41 mouse cellular contexts compared by ENCODE assay signal in the genomic region with DNA sequence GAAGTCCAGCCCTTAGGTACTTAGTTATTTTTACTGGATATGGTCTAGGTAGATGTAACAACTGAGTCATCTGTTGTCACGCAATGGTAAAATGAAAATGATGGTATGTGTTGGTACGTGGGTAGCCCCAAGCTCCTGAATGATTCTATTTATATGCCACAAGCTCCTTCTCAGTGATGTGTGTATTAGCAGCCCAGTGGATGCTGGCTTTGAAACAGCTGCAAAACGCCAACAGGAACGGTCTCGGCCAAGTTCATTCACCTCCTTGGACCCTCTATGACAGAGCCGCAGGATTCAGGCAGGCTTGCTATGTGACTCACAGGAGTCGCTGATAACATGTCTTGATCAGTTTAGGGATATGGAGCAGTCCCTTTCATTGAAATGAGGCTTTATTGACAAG. TPM values are rescaled to one million over a fixed set of nuclear protein-coding genes. Genes with fewer than 3 reads are reported as not detected.
DNase-seq lines count a peak whose midpoint lies in the region; ATAC-seq and TF ChIP-seq lines count a peak whose summit lies in the region.
"Had no signal": no experiment of that assay in that cellular context is flagged by ENCODE, and none has a peak within 500 bp of the region (broad histone marks: within the 10 kb centered on the region; RNA-seq: fewer than 3 reads in every experiment).

No protein-coding gene starts in this region.

- WGBS in limb, embryonic 15.5 days = 69% methylated on average over 7 of the region's 7 CpGs

- no peaks in the 10 kb centered on the region for H3K9me3 ChIP-seq in limb, embryonic 15.5 days
- H3K9me3 ChIP-seq: limb, embryonic 13.5 days; liver, embryonic 12.5 days; stomach, embryonic 15.5 days had no signal

- no peak for TF ChIP-seq CTCF in left cerebral cortex, adult 2 months (IDR thresholded peaks at IDR 0.05)
- TF ChIP-seq CTCF in embryonic fibroblast, embryonic 13.5 days (IDR thresholded peaks at IDR 0.05; ENCODE audit: borderline replicate concordance, insufficient read depth, low read length) = no peak

- H3K27me3 ChIP-seq in limb, embryonic 15.5 days = no peaks in the 10 kb centered on the region
- H3K27me3 ChIP-seq: embryonic facial prominence, embryonic 13.5 days; liver, embryonic 12.5 days; stomach, embryonic 15.5 days had no signal

- H3K4me2 ChIP-seq in limb, embryonic 15.5 days = no peak overlapping the region
- H3K4me2 ChIP-seq: embryonic facial prominence, embryonic 13.5 days; limb, embryonic 13.5 days; liver, embryonic 12.5 days; stomach, embryonic 15.5 days had no signal

- peak; percentile 19 to 25 for DNase-seq in heart, adult 18-20 months
- no peak for DNase-seq in heart, postnatal 36 days
- no peak for DNase-seq in left cerebral cortex, adult 2 months (ENCODE audit: extremely low spot score in 1 of 2, low spot score in 2 of 2)
- DNase-seq in left cerebral cortex, adult 9 months (ENCODE audit: low spot score in 2 of 2) = no peak
- DNase-seq in cerebellum, adult 9-11 months = no peak
- DNase-seq: adrenal gland, postnatal 25 days; cerebellum, adult 9-10 months; embryo, embryonic 11 days; gastrocnemius, adult 2 months; gastrocnemius, postnatal 36 days; heart, postnatal 14 days; kidney, adult 9 months; kidney, postnatal 14 days; layer of hippocampus, postnatal 36 days; liver, postnatal 0 days; lung, postnatal 36 days; midbrain, embryonic 14.5 days; retina, postnatal 1 day; right cerebral cortex, postnatal 14 days had no signal

- no peaks in the 10 kb centered on the region; the same call in 1 of the 2 replicates for H3K36me3 ChIP-seq in limb, embryonic 15.5 days
- H3K36me3 ChIP-seq: liver, embryonic 12.5 days; stomach, embryonic 15.5 days had no signal

- H3K4me1 ChIP-seq in embryonic fibroblast, embryonic 13.5 days (ENCODE audit: control insufficient read depth, insufficient read depth, low read length) = peaks cover 8% of the 10 kb centered on the region
- peaks cover 5% of the 10 kb centered on the region; the same call in 1 of the 2 replicates for H3K4me1 ChIP-seq in limb, embryonic 15.5 days
- H3K4me1 ChIP-seq: liver, embryonic 12.5 days; megakaryocyte, embryonic 14.5 days; stomach, embryonic 15.5 days had no signal

- intact Hi-C loops in heart, postnatal 36 days (cut with DNase I) = loop anchor here (10.0 kb wide), 1 partner anchor 135 kb away; no protein-coding TSS in a partner anchor
- intact Hi-C loops in left cerebral cortex, adult 2 months (cut with DNase I) = loop anchor here (10.0 kb wide), 1 partner anchor 1695 kb away; no protein-coding TSS in a partner anchor

- no peak for TF ChIP-seq POLR2A in embryonic fibroblast, embryonic 13.5 days (IDR thresholded peaks at IDR 0.05; ENCODE audit: low read depth, low read length)

- H3K4me3 ChIP-seq in left cerebral cortex, adult 2 months = no peak overlapping the region
- H3K4me3 ChIP-seq in embryonic fibroblast, embryonic 13.5 days (ENCODE audit: insufficient read depth, low read length) = no peak overlapping the region
- H3K4me3 ChIP-seq in limb, embryonic 15.5 days = no peak overlapping the region
- H3K4me3 ChIP-seq: embryonic facial prominence, embryonic 13.5 days; gastrocnemius, adult 2 months; limb, embryonic 13.5 days; liver, embryonic 12.5 days; megakaryocyte, embryonic 14.5 days; stomach, embryonic 15.5 days had no signal

- H3K27ac ChIP-seq in left cerebral cortex, adult 2 months = peak overlapping the region; percentile 50
- peak overlapping the region; percentile 0; the same call in 1 of the 2 replicates for H3K27ac ChIP-seq in embryonic fibroblast, embryonic 13.5 days (ENCODE audit: insufficient read depth, low read length)
- H3K27ac ChIP-seq in limb, embryonic 15.5 days = peak overlapping the region; percentile 17; the same call in 1 of the 2 replicates
- H3K27ac ChIP-seq: embryonic facial prominence, embryonic 13.5 days; gastrocnemius, adult 2 months; liver, embryonic 12.5 days; stomach, embryonic 15.5 days had no signal

- no peak for ATAC-seq in limb, embryonic 15.5 days (ENCODE audit: insufficient number of reproducible peaks, low FRiP score, low TSS enrichment, low read depth)
- ATAC-seq: CD4-positive, CD25-positive, alpha-beta regulatory T cell, adult 4 months; forebrain, embryonic 14.5 days; intestine, embryonic 16.5 days; liver, embryonic 12.5 days; liver, postnatal 0 days had no signal

- H3K9ac ChIP-seq in limb, embryonic 15.5 days = no peak overlapping the region
- H3K9ac ChIP-seq: embryonic facial prominence, embryonic 13.5 days; limb, embryonic 13.5 days; liver, embryonic 12.5 days; liver, postnatal 0 days; stomach, embryonic 15.5 days had no signal

RNA-seq across cellular contexts. Expression of gene Gm21954, which starts 38.2 kb away (rescaled TPM):
- not detected for total RNA-seq in heart, adult 18-20 months (2021)
- total RNA-seq in heart, postnatal 36 days (2021) = not detected
- total RNA-seq in left cerebral cortex, adult 2 months (2021) = not detected
- not detected in 2 replicates for polyA plus RNA-seq in embryonic fibroblast, embryonic 13.5 days (2011; ENCODE audit: insufficient read length, low read depth, missing spikeins)
- polyA plus RNA-seq in limb, embryonic 15.5 days (2015; fragmentation: Nextera tagmentation; extraction: Ambion mirVana) = not detected in 2 replicates
- total RNA-seq: adrenal gland, adult 18-20 months; adrenal gland, postnatal 25 days; gastrocnemius, adult 2 months; gastrocnemius, postnatal 36 days; heart, adult 8-10 months; heart, postnatal 14 days; layer of hippocampus, postnatal 36 days; left cerebral cortex, postnatal 14 days; monocyte, adult 5-6 weeks had no signal
- polyA plus RNA-seq: brain, embryonic 14.5 days; CD4-positive, CD25-positive, alpha-beta regulatory T cell, adult 4 months; embryonic facial prominence, embryonic 13.5 days; forebrain, embryonic 14.5 days; frontal cortex, adult 2 months; heart, embryonic 14.5 days; hindbrain, embryonic 11.5 days; intestine, embryonic 16.5 days; limb, embryonic 13.5 days; liver, embryonic 12.5 days; liver, postnatal 0 days; lung, embryonic 16.5 days; midbrain, embryonic 14.5 days; neural tube, embryonic 14.5 days; small intestine, adult 2 months; stomach, embryonic 15.5 days; urinary bladder, adult 2 months had no signal

Comparison
In these comparisons a context has a peak if more than half of its experiments do, and no peak if none do; other contexts are left out.
1. DNase-seq: peak in heart, adult 18-20 months (2 of 2); none in heart, postnatal 36 days (0 of 2), left cerebral cortex, adult 2 months (0 of 2), left cerebral cortex, adult 9 months (0 of 2) and cerebellum, adult 9-11 months (single experiment).
2. H3K27ac ChIP-seq: peak in every context shown above with its lines; median percentile 50 in left cerebral cortex, adult 2 months; 17 in limb, embryonic 15.5 days; 0 in embryonic fibroblast, embryonic 13.5 days.